Comparison of ENCODE assay signal across 8 mouse cellular contexts in the genomic region with DNA sequence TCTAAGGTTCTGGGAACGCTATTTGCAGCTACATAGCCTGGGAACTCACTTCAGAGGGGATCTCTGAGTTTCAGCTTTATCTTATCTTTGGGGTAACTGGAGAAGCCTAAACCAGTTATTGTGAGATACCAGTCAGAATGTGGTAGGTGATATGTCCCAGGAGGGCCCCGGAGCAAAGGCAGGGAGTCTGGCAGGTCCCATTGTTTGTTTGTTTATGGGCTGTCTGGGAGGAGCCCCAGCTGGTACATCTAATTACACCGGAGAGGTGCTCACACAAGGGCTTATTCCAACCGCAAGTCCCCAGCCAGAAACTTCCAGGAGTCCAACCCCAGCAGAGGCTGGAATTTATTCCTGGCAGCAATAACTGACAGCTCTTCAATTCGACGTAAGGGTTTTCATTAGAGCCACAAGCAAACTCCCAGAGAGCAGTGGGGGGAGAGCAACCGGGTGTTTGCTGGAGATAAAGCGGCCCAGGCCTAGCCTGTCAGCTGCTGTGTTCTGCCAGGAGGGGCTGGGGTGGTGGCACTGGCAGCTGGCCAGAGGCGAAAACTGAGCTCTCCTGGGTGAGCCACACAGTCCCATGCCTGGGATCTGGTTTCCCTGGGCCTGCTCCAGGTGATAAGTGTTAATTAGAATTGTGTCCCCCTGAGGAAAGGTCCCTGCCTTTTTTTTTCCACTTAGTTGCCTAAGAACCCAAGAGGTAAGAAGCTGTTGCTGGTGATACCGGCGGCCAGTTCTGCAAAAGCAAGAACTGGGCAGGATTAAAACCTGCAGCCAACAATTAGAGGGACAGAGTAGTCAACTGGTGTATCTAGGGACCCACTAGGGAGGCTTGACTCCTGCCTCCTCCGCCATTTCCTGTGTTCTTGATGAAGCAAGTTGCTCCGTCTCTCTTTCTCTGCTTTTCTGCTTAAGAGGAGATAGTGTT.
DNase-seq lines count a peak whose midpoint lies in the region; ATAC-seq lines count a peak whose summit lies in the region.

No protein-coding gene starts in this region.

- peak overlapping the region; percentile 48; the same call in 1 of the 2 replicates for H3K9ac ChIP-seq in heart, embryonic 16.5 days (ENCODE audit: low read length)
- H3K9ac ChIP-seq in limb, embryonic 13.5 days, result no peak overlapping the region
- H3K9ac ChIP-seq in midbrain, embryonic 11.5 days (ENCODE audit: low read length), result no peak overlapping the region

- no peak overlapping the region; the same call in 1 of the 2 replicates for H3K4me3 ChIP-seq in heart, embryonic 16.5 days (ENCODE audit: low read length)
- H3K4me3 ChIP-seq in limb, embryonic 13.5 days, result no peak overlapping the region
- H3K4me3 ChIP-seq in midbrain, embryonic 11.5 days (ENCODE audit: low read depth, low read length), result no peak overlapping the region

- peak overlapping the region; percentile 47 for H3K4me2 ChIP-seq in heart, embryonic 16.5 days (ENCODE audit: low read depth, low read length)
- H3K4me2 ChIP-seq in limb, embryonic 13.5 days (replicated peaks), result peak overlapping the region; percentile 27; the same call in 1 of the 2 replicates
- H3K4me2 ChIP-seq in midbrain, embryonic 11.5 days, result no peak overlapping the region

- peak; percentile 79 for ATAC-seq in erythroid progenitor cell, adult 5-6 weeks (replicated peaks; ENCODE audit: low FRiP score, poor library complexity, severe bottlenecking)
- peak; percentile 94 for ATAC-seq in heart, embryonic 16.5 days (replicated peaks; ENCODE audit: extremely low read depth, insufficient read depth, low FRiP score)
- peak; percentile 87 for ATAC-seq in limb, embryonic 13.5 days (ENCODE audit: low FRiP score, low read depth)
- peak; percentile 77 for ATAC-seq in midbrain, embryonic 11.5 days (ENCODE audit: low FRiP score)

- H3K27ac ChIP-seq in heart, embryonic 16.5 days (ENCODE audit: low read length), result peak overlapping the region; percentile 97
- H3K27ac ChIP-seq in limb, embryonic 13.5 days, result peak overlapping the region; percentile 52; the same call in 1 of the 2 replicates
- peak overlapping the region; percentile 51 for H3K27ac ChIP-seq in midbrain, embryonic 11.5 days (ENCODE audit: low read depth, low read length)

- no peaks in the 10 kb centered on the region for H3K9me3 ChIP-seq in heart, embryonic 16.5 days (replicated peaks; ENCODE audit: control insufficient read depth, low read length)
- no peaks in the 10 kb centered on the region for H3K9me3 ChIP-seq in limb, embryonic 13.5 days
- no peaks in the 10 kb centered on the region for H3K9me3 ChIP-seq in midbrain, embryonic 11.5 days (ENCODE audit: control insufficient read depth, low read length)

- 15% methylated on average over 13 of the region's 13 CpGs for WGBS in heart, embryonic 16.5 days
- 19% methylated on average over 13 of the region's 13 CpGs for WGBS in limb, embryonic 13.5 days
- WGBS in midbrain, embryonic 11.5 days, result 41% methylated on average over 13 of the region's 13 CpGs

- H3K4me1 ChIP-seq in heart, embryonic 16.5 days (ENCODE audit: control insufficient read depth, insufficient read depth, low read length), result peaks cover 21% of the 10 kb centered on the region
- peaks cover 36% of the 10 kb centered on the region for H3K4me1 ChIP-seq in limb, embryonic 13.5 days
- H3K4me1 ChIP-seq in midbrain, embryonic 11.5 days (ENCODE audit: control insufficient read depth, insufficient read depth, low read length), result peaks cover 2% of the 10 kb centered on the region; the same call in 1 of the 2 replicates

- H3K27me3 ChIP-seq in heart, embryonic 16.5 days (ENCODE audit: control insufficient read depth, insufficient read depth, low read length), result no peaks in the 10 kb centered on the region
- H3K27me3 ChIP-seq in limb, embryonic 13.5 days, result no peaks in the 10 kb centered on the region
- no peaks in the 10 kb centered on the region for H3K27me3 ChIP-seq in midbrain, embryonic 11.5 days (ENCODE audit: control insufficient read depth, insufficient read depth, low read length)

- no peaks in the 10 kb centered on the region for H3K36me3 ChIP-seq in heart, embryonic 16.5 days (ENCODE audit: control insufficient read depth, insufficient read depth)
- H3K36me3 ChIP-seq in limb, embryonic 13.5 days, result no peaks in the 10 kb centered on the region
- H3K36me3 ChIP-seq in midbrain, embryonic 11.5 days (ENCODE audit: control insufficient read depth, insufficient read depth, low read length), result no peaks in the 10 kb centered on the region

- peak; percentile 43 for DNase-seq in ovary, postnatal 36 days (ENCODE audit: low spot score)
- no peak for DNase-seq in ovary, postnatal 10 days (ENCODE audit: low spot score)
- no peak for DNase-seq in midbrain, embryonic 11.5 days (ENCODE audit: low spot score, missing footprints)
- no peak for DNase-seq in thymus, postnatal 36 days
- no peak for DNase-seq in T-cell, adult 2 months (ENCODE audit: low spot score)
